Mouse (Mus musculus) olfactory bulb, adult 2 months (tissue): Measurements from ENCODE around the gene Dock4.

Experiments used
- CTCF ChIP-seq: fragments of 200-500 bp; IDR thresholded peaks from 2 replicates; pipeline ENCODE4 v1.5.1; 2012; ENCODE audit warnings: low read depth, mild to moderate bottlenecking, low read length, moderate library complexity; ENCODE audit not compliant: insufficient read depth
- POLR2A ChIP-seq: fragments of 200-500 bp; IDR thresholded peaks from 2 replicates; pipeline ENCODE4 v1.6.1; 2012; ENCODE audit warnings: mild to moderate bottlenecking, low read depth, low read length, moderate library complexity; ENCODE audit not compliant: insufficient read depth

DNA sequence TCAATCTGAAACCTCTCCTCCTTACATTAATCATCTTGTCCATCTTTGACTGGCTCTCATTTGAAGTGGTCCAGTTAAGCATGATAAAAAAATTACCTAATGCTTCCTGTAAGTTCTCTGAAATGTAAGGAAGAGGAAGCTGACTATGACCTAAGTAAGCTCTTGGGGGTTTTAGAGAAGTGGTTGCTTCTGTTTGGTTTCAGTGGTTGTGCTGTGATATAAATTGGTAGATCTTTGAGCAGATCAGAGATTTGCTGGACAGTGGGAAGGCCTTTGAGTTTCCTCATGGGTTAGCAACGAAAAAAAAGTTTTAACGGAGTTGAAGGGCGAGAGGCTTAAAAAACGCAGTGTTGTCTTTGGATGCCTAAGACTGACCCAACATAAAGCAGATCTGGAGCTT, 76.7 kb downstream of the Dock4 start:
- TF ChIP-seq CTCF (no peak), POLR2A (no peak)
